Mouse (Mus musculus) CH12.LX (cell line): ENCODE results near the gene Plac9a. TPM values are rescaled to one million over a fixed set of nuclear protein-coding genes. Genes with fewer than 3 reads are reported as not detected.

Source experiments
- DNase-seq: peaks from one replicate; pipeline ENCODE4 v3.0.0-alpha.2; 2013; ENCODE audit errors: extremely low read depth
- H3K27ac ChIP-seq: 2 replicates; pipeline ENCODE4 v1.5.1; 2012; ENCODE audit warnings: low read depth, mild to moderate bottlenecking, control low read depth, moderate library complexity; ENCODE audit not compliant: insufficient read depth
- H3K27me3 ChIP-seq: replicated peaks from 2 replicates; pipeline ENCODE3; 2012; ENCODE audit warnings: inconsistent platforms
- H3K36me3 ChIP-seq, 2 experiments: replicated peaks in 1 of 2; 2 replicates each; pipeline versions ENCODE3 to v1.6.1; 2012; ENCODE audit warnings: inconsistent platforms in 1 of 2, low read length in 1 of 2, mild to moderate bottlenecking in 1 of 2, mixed read lengths in 1 of 2, moderate library complexity in 1 of 2; ENCODE audit not compliant: control insufficient read depth in 1 of 2, insufficient read depth in 1 of 2
- H3K4me1 ChIP-seq, 2 experiments: 2 replicates each; pipeline ENCODE4 v1.6.1; 2012; ENCODE audit warnings: inconsistent platforms in 1 of 2, moderate library complexity in 1 of 2; ENCODE audit not compliant: insufficient read depth in 2 of 2, control insufficient read depth in 1 of 2
- H3K4me2 ChIP-seq: 2 replicates; pipeline ENCODE4 v1.6.1; 2012; ENCODE audit warnings: low read depth, mild to moderate bottlenecking, control low read depth; ENCODE audit not compliant: poor library complexity, insufficient read depth, severe bottlenecking
- H3K4me3 ChIP-seq, 3 experiments: fragments of 150-350 bp in 1 of 3; sonication (generic) in 1 of 3; replicated peaks in 1 of 3; 2 replicates each; pipeline versions ENCODE3 to v1.5.1; 2011 to 2012; ENCODE audit warnings: low read depth in 2 of 3, low read length in 2 of 3, mild to moderate bottlenecking in 2 of 3, moderate library complexity in 2 of 3, control low read depth in 1 of 3, improper control_type of control experiment in 1 of 3, inconsistent platforms in 1 of 3, mixed read lengths in 1 of 3; ENCODE audit not compliant: poor library complexity in 1 of 3
- H3K79me2 ChIP-seq: replicated peaks from 2 replicates; pipeline ENCODE4 v1.6.1; 2012; ENCODE audit warnings: mild to moderate bottlenecking, moderate library complexity; ENCODE audit not compliant: control insufficient read depth, poor library complexity, insufficient read depth, severe bottlenecking; ENCODE audit errors: extremely low read depth
- H3K9ac ChIP-seq: 2 replicates; pipeline ENCODE4 v1.6.1; 2012; ENCODE audit warnings: low read depth, mild to moderate bottlenecking, control low read depth, moderate library complexity; ENCODE audit not compliant: insufficient read depth
- H3K9me3 ChIP-seq: replicated peaks from 2 replicates; pipeline ENCODE3; 2012; ENCODE audit warnings: low read length, inconsistent platforms, mixed read lengths
- BHLHE40 ChIP-seq: IDR thresholded peaks from 2 replicates; pipeline ENCODE4 v1.6.1; 2011; ENCODE audit warnings: mild to moderate bottlenecking, low read depth, low read length, improper control_type of control experiment
- CHD2 ChIP-seq: IDR thresholded peaks from 2 replicates; pipeline ENCODE4 v1.6.1; 2011; ENCODE audit warnings: low read length, improper control_type of control experiment
- EP300 ChIP-seq: IDR thresholded peaks from 2 replicates; pipeline ENCODE4 v1.6.1; 2011; ENCODE audit warnings: low read length, improper control_type of control experiment
- ETS1 ChIP-seq: conservative IDR thresholded peaks from 2 replicates; pipeline ENCODE4 v1.6.1; 2012; ENCODE audit warnings: low read depth, mild to moderate bottlenecking, inconsistent platforms, low read length, improper control_type of control experiment, moderate library complexity
- KAT2A ChIP-seq: IDR thresholded peaks from 2 replicates; pipeline ENCODE4 v1.6.1; 2012; ENCODE audit warnings: low read length, improper control_type of control experiment, inconsistent platforms; ENCODE audit not compliant: insufficient replicate concordance
- MAX ChIP-seq: IDR thresholded peaks from 2 replicates; pipeline ENCODE4 v1.6.1; 2011; ENCODE audit warnings: low read length, improper control_type of control experiment
- MAZ ChIP-seq: IDR thresholded peaks from 2 replicates; pipeline ENCODE4 v1.6.1; 2012; ENCODE audit warnings: low read depth, mild to moderate bottlenecking, inconsistent platforms, low read length, improper control_type of control experiment, moderate library complexity
- NRF1 ChIP-seq: IDR thresholded peaks from 2 replicates; pipeline ENCODE4 v1.6.1; 2014; ENCODE audit warnings: low read depth, mild to moderate bottlenecking, inconsistent platforms, low read length, improper control_type of control experiment, moderate library complexity
- POLR2A ChIP-seq: IDR thresholded peaks from 2 replicates; pipeline ENCODE4 v1.6.1; 2011; ENCODE audit warnings: low read depth, mild to moderate bottlenecking, improper control_type of control experiment, low read length
- SMC3 ChIP-seq: IDR thresholded peaks from 2 replicates; pipeline ENCODE4 v1.6.1; 2011; ENCODE audit warnings: low read depth, low read length, improper control_type of control experiment
- TCF12 ChIP-seq: IDR thresholded peaks from 2 replicates; pipeline ENCODE4 v1.6.1; 2014; ENCODE audit warnings: low read depth, mild to moderate bottlenecking, inconsistent platforms, low read length, improper control_type of control experiment
- UBTF ChIP-seq: IDR thresholded peaks from 2 replicates; pipeline ENCODE4 v1.6.1; 2012; ENCODE audit warnings: low read depth, mild to moderate bottlenecking, inconsistent platforms, low read length, improper control_type of control experiment, moderate library complexity
- USF1 ChIP-seq: IDR thresholded peaks from 2 replicates; pipeline ENCODE4 v1.6.1; 2014; ENCODE audit warnings: low read depth, mild to moderate bottlenecking, inconsistent platforms, low read length, improper control_type of control experiment
- USF2 ChIP-seq: conservative IDR thresholded peaks from 2 replicates; pipeline ENCODE4 v1.6.1; 2011; ENCODE audit warnings: low read depth, low read length, improper control_type of control experiment
- dilution Hi-C: fragments of 300-500 bp; cut with MboI; formaldehyde crosslinking; loops from 2 replicates; pipeline ENCODE4 v1.14.3; 2020; ENCODE audit warnings: low sequenced_read_pairs; ENCODE audit not compliant: extremely low pct_unique_long_range_greater_than_20kb, extremely low pct_ligation_motif_present
- in situ Hi-C: fragments of 300-500 bp; cut with MboI; formaldehyde crosslinking; loops from 3 replicates; pipeline ENCODE4 v1.14.3; 2019; ENCODE audit warnings: low sequenced_read_pairs, low pct_ligation_motif_present, low pct_unique_long_range_greater_than_20kb, mixed read lengths
- polyA plus RNA-seq: library from polyadenylated mRNA; unstranded; fragments of >175 nt; gene quantifications from 2 replicates; pipeline ENCODE4 v1.2.1, GENCODE M21; 2012; ENCODE audit warnings: low read depth; ENCODE audit not compliant: insufficient read length
- total RNA-seq, 2 experiments: library from RNA; depleted of rRNA; stranded (reverse); fragments of 300-350 nt in 1 of 2; fragments of >200 nt in 1 of 2; gene quantifications; 2 replicates each; pipeline ENCODE4 v1.2.3; 2012 to 2014

The Plac9a gene
- total and polyA plus RNA-seq, 3 experiments = not detected

DNA sequence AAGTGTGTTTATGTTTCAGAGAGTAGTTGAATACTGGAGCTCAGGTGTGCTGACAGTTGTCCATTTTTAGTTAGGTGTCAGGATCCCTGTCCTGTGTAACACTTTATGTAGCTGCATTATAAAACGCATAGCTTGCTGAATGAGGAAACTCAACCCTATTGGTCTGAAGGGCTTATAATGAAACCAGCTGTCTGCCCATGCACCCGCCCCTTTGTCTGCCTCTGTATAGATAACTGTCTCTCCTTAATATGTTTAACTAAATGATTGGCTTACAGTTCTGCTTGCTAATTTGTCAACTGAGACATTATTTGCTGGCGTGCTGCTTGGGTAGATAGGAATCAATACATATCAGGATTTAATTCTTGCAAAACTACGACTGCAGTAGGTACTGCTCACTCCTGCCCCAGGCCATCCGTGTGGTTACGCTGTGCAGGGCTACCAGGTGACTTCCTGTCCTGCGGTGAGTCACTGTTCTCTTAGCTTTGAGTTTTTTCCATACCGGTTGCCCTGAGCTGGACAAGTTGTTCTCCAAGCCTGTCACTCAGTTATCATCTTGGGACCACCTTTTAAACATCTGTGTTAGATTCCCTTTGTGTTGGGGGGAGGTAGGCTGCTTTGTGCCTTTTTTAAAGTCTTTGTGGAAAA lies 47.5 kb downstream of the Plac9a start:
- Histone ChIP-seq H3K9me3 (no peaks in the 10 kb centered on the region), H3K4me2 (peak overlapping the region; percentile 76), H3K27ac (no peak overlapping the region), H3K9ac (no peak overlapping the region), H3K4me1 (peaks cover 27 to 46% of the 10 kb centered on the region in 2 experiments), H3K36me3 (no peaks in the 10 kb centered on the region), H3K4me3 (no peak overlapping the region), H3K79me2 (no peaks in the 10 kb centered on the region), H3K27me3 (no peaks in the 10 kb centered on the region)
- no peak for DNase-seq
- dilution Hi-C loops = no loop called here
- no peak for TF ChIP-seq KAT2A
- peak; percentile 61 for TF ChIP-seq EP300
- TF ChIP-seq ETS1 = peak; percentile 51
- peak; percentile 63 for TF ChIP-seq BHLHE40
- in situ Hi-C loops = no loop called here

DNA sequence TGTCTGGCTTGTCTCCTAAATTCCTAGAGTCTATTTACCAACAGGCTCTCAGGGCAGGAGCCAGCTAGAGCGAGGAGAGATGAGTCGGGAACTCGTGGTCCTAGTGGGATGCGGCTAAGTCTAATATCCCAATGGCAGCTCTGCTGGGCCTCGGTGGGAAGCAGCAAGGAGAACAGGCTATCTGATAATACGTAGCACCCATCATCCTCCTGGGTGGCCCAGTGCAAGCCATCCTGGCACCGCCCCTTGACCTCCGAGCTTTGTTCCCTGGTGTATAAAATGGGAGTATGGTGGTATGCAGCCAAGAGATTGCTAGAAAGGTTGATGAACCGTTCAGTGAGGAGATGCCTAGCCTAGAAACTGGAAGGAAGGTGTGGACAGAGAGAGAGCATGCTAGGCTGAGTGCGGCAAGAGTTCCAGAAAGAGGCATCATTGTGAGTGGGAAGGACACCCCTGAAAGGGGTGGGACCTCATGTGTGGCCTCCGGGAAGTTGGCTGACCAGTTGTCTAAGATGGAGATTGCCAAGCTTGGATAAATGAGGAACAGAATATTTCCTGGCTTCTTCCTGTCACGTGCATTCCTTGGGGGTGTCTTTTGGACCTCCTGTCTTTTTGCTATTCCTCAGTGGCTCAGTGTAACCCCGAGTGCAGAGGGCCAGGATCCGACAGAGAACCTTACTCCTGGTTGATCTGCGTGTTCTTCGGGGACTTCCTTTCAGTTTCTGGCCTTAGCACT lies 49.0 kb downstream of the Plac9a start:
- no peaks in the 10 kb centered on the region for H3K9me3 ChIP-seq
- no peaks in the 10 kb centered on the region for H3K27me3 ChIP-seq
- DNase-seq = no peak
- H3K4me2 ChIP-seq = no peak overlapping the region
- dilution Hi-C loops (no loop called here), in situ Hi-C loops (no loop called here)
- H3K4me3 ChIP-seq = no peak overlapping the region
- no peak for TF ChIP-seq MAZ
- TF ChIP-seq NRF1 = no peak
- no peak for TF ChIP-seq KAT2A
- no peak for TF ChIP-seq USF2
- no peak for TF ChIP-seq MAX
- TF ChIP-seq BHLHE40 = no peak
- no peak for TF ChIP-seq POLR2A
- TF ChIP-seq ETS1 = no peak
- no peak for TF ChIP-seq SMC3
- TF ChIP-seq CHD2 = no peak
- TF ChIP-seq USF1 = no peak
- TF ChIP-seq TCF12 = no peak
- TF ChIP-seq UBTF = no peak
- no peak for TF ChIP-seq EP300
- H3K36me3 ChIP-seq = peaks cover 0 to 2% of the 10 kb centered on the region in 2 experiments
- H3K4me1 ChIP-seq = peaks cover 27 to 46% of the 10 kb centered on the region in 2 experiments
- no peaks in the 10 kb centered on the region for H3K79me2 ChIP-seq
- no peak overlapping the region for H3K9ac ChIP-seq
- no peak overlapping the region for H3K27ac ChIP-seq
